Mouse (Mus musculus): ENCODE results near the gene Foxa3. TPM values are rescaled to one million over a fixed set of nuclear protein-coding genes. Genes with fewer than 3 reads are reported as not detected.

Foxa3 gene
- polyA plus RNA-seq, 1 experiment, result not detected

DNA sequence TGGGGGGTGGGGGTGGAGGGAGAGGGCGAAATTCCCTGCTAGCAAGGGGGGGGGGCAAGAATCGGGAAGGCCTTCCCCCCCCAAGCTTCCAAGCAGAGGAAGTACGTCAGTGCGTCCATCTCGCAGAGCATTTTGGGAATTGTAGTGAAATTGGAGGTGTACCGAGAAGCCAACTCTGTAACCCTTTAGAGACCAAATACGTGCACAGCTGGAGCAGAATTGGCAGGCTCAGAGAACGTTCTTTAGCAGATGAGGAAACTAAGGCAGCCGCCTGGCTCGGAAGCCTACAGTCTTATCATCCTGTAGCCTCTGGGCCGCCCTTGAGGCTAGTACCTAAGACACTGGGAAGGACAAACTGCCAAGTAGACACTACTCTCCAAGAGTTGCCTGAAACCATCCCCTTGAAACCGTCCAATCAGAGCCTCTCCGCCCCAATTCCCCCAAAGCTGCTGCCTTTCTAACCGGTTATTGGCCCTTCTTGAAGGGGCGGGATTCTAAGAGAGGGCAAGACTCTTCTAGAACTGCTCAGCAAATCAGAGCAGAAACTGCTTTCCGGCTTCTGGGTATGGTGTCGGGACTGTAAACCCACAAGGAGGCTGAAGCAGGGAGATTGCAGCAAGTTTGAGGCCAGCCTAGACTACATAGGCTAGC, 20.4 kb downstream of the Foxa3 start:
- Histone ChIP-seq H3K4me3 (ENCODE audit: insufficient read depth, low read length) (peak overlapping the region; percentile 55), H3K27ac (ENCODE audit: insufficient read depth, low read depth, low read length) (peak overlapping the region; percentile 61), H3K4me1 (ENCODE audit: control insufficient read depth, insufficient read depth, low read length) (peaks cover 10% of the 10 kb centered on the region)
- no peak for TF ChIP-seq CTCF (IDR thresholded peaks at IDR 0.05; ENCODE audit: low read depth, low read length)
- TF ChIP-seq POLR2A (IDR thresholded peaks at IDR 0.05; ENCODE audit: borderline replicate concordance, low read depth, low read length), result no peak

DNA sequence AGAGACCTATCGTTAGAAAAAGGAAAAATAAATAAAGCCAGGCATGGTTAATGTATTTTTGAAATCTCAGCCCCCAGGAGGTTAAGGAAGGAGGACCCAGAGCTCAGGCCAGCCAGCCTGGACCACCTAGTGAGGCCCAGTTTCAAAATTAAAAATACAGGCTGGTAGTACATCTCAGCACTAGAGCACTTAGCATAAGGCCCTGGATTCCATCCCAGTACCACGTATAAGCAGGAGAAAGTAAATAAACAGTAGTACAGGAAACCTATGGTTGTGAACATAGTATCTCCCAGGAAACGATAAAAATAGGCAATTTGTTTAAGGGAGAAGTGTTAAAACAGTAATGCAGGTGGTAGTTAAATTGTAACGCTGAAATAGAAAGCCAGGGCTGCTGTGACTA, 21.2 kb downstream of the Foxa3 start:
- Histone ChIP-seq H3K4me1 (ENCODE audit: control insufficient read depth, insufficient read depth, low read length) (peaks cover 10% of the 10 kb centered on the region), H3K4me3 (ENCODE audit: insufficient read depth, low read length) (peak overlapping the region; percentile 55), H3K27ac (ENCODE audit: insufficient read depth, low read depth, low read length) (peak overlapping the region; percentile 59; the same call in 1 of the 2 replicates)
- TF ChIP-seq POLR2A (IDR thresholded peaks at IDR 0.05; ENCODE audit: borderline replicate concordance, low read depth, low read length) (no peak), CTCF (IDR thresholded peaks at IDR 0.05; ENCODE audit: low read depth, low read length) (no peak)

DNA sequence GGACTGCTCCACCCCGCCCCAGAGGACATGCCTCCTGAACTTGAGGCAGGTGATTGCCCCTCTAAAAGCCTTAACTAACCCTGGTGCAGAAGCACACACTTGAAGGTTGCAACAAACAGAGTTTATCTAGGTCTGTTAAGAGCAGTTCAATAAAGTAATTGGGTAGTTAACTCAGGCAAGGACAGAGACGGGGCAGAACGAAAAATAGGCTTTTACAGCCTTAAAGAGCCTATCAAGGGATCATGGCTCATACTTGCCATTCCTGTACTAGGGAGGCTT, 21.6 kb downstream of the Foxa3 start:
- H3K4me3 ChIP-seq (ENCODE audit: insufficient read depth, low read length), result peak overlapping the region; percentile 65
- TF ChIP-seq CTCF (IDR thresholded peaks at IDR 0.05; ENCODE audit: low read depth, low read length) (no peak), POLR2A (IDR thresholded peaks at IDR 0.05; ENCODE audit: borderline replicate concordance, low read depth, low read length) (no peak)
- H3K4me1 ChIP-seq (ENCODE audit: control insufficient read depth, insufficient read depth, low read length), result peaks cover 10% of the 10 kb centered on the region
- H3K27ac ChIP-seq (ENCODE audit: insufficient read depth, low read depth, low read length), result peak overlapping the region; percentile 59

DNA sequence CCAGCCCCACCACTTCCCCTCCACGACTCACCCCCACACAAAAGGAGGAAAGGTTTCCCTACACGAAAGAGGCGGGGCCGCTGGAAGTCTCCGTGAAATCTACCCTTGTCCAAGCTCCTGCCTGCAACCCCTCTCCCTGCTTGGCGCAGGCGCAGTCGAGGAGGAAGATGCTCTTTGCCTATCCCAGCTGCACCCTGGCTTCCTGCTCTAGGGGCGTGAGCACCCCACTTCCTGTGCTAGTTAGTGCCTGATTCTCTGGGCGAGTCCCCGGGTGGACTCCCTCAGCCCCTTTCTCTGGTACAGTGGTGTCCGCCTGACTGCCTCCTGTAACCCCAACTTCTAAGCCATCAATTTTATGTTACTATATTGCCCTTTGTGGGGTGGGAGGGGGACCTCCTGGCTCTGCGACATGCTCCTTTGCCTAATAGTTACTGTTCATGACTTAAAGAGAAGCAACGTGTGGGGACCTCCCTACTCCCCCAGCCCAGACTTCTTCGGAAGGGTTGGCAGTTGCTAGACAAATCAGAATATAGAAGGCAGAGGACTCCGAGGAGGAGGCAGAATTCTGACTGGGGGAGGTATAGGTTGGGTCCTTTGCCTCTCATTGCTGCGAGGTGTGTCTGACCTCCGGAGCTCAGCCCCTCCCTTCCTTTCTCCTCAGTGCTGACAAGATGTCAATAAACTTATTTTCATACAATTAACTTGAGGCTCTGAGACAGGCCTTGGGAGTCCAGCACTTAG, 22.1 kb downstream of the Foxa3 start:
- Histone ChIP-seq H3K4me1 (ENCODE audit: control insufficient read depth, insufficient read depth, low read length) (peaks cover 10% of the 10 kb centered on the region), H3K27ac (ENCODE audit: insufficient read depth, low read depth, low read length) (peak overlapping the region; percentile 59), H3K4me3 (ENCODE audit: insufficient read depth, low read length) (peak overlapping the region; percentile 65)
- TF ChIP-seq CTCF (IDR thresholded peaks at IDR 0.05; ENCODE audit: low read depth, low read length) (no peak), POLR2A (IDR thresholded peaks at IDR 0.05; ENCODE audit: borderline replicate concordance, low read depth, low read length) (no peak)

DNA sequence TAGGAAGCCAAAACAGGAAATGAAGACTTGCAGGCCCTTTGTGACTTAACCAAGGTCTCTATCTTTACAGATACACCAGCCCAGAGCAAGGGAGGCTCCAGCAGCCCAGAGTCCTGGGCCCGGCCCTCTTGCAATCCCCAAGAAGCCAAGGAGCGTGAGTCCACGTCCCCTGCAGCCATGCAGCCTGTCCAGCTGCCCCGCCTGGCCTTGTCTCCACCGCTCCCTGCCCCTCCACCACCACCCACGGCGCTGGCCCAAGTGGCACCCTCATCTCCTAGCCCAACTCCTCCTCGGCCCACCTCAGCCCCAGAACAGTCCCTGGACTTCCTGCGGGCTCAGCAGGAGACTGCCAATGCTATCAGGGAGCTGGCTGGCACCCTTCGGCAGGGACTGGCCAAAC, 22.9 kb downstream of the Foxa3 start:
- H3K4me1 ChIP-seq (ENCODE audit: control insufficient read depth, insufficient read depth, low read length), result peaks cover 10% of the 10 kb centered on the region
- H3K4me3 ChIP-seq (ENCODE audit: insufficient read depth, low read length), result peak overlapping the region; percentile 65
- TF ChIP-seq CTCF (IDR thresholded peaks at IDR 0.05; ENCODE audit: low read depth, low read length) (no peak), POLR2A (IDR thresholded peaks at IDR 0.05; ENCODE audit: borderline replicate concordance, low read depth, low read length) (no peak)
- H3K27ac ChIP-seq (ENCODE audit: insufficient read depth, low read depth, low read length), result peak overlapping the region; percentile 28

DNA sequence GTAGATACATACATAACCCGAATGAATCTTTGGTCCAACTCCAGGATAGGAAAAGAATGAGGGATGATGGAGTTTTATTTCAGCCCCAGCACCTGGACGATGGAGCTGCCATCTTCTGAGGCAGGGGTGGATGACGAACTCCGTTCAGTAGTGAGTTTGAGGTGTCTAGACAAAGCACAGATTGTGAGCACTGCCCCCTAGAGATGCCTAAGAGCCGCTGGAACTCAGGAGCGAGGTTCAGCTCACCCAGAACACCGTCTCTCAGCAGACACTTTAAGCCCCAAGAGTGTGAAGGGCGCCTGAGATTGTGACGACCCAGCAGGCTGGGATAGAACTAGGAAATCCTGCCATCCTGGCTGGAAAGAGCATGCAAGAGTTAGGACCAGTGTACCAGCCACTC, 24.5 kb downstream of the Foxa3 start:
- peaks cover 7% of the 10 kb centered on the region for H3K4me1 ChIP-seq (ENCODE audit: control insufficient read depth, insufficient read depth, low read length)
- TF ChIP-seq CTCF (IDR thresholded peaks at IDR 0.05; ENCODE audit: low read depth, low read length) (no peak), POLR2A (IDR thresholded peaks at IDR 0.05; ENCODE audit: borderline replicate concordance, low read depth, low read length) (no peak)
- H3K4me3 ChIP-seq (ENCODE audit: insufficient read depth, low read length), result no peak overlapping the region
- no peak overlapping the region for H3K27ac ChIP-seq (ENCODE audit: insufficient read depth, low read depth, low read length)

DNA sequence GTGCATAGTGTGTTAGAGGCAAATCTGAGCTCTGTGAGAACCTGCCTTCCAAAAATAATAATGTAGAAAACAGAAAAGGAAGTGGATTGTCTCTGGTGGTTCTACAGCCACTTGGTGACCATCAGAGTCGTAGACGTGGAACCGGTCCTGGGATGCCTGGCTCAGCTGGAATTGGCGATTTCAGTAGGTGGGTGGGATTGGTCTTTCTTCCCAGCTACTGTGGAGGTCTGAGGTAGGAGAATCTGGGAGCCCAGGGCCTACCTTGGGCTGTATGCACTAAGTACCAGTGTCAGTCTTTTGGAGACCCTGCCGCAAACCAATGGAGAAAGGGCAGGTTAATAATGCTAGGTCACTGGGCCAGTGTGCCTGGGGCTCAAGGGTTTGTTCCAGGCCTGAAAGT, 30.3 kb downstream of the Foxa3 start:
- Histone ChIP-seq H3K27ac (ENCODE audit: insufficient read depth, low read depth, low read length) (no peak overlapping the region), H3K4me1 (ENCODE audit: control insufficient read depth, insufficient read depth, low read length) (peaks cover 7% of the 10 kb centered on the region; the same call in 1 of the 2 replicates), H3K4me3 (ENCODE audit: insufficient read depth, low read length) (no peak overlapping the region)
- no peak for TF ChIP-seq CTCF (IDR thresholded peaks at IDR 0.05; ENCODE audit: low read depth, low read length)
- TF ChIP-seq POLR2A (IDR thresholded peaks at IDR 0.05; ENCODE audit: borderline replicate concordance, low read depth, low read length), result no peak

DNA sequence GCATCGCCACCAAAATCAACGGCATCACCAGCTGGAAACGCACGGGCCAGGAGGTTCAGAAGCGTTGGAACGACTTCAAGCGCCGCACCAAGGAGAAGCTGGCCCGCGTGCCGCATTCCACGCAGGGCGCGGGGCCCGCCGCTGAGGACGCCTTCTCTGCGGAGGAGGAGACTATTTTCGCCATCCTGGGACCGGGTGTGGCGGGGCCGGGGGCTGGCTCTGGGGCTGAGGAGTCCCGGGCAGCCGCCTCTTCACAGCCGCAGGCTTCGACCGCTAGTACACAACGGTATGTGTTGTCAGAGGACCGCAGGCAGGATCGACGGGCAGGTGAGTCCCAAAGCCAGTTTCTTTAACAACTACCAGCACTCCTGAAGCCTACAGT, 31.1 kb downstream of the Foxa3 start:
- TF ChIP-seq CTCF (IDR thresholded peaks at IDR 0.05; ENCODE audit: low read depth, low read length) (no peak), POLR2A (IDR thresholded peaks at IDR 0.05; ENCODE audit: borderline replicate concordance, low read depth, low read length) (no peak)
- Histone ChIP-seq H3K4me3 (ENCODE audit: insufficient read depth, low read length) (peak overlapping the region; percentile 48), H3K4me1 (ENCODE audit: control insufficient read depth, insufficient read depth, low read length) (peaks cover 7% of the 10 kb centered on the region; the same call in 1 of the 2 replicates), H3K27ac (ENCODE audit: insufficient read depth, low read depth, low read length) (no peak overlapping the region)

DNA sequence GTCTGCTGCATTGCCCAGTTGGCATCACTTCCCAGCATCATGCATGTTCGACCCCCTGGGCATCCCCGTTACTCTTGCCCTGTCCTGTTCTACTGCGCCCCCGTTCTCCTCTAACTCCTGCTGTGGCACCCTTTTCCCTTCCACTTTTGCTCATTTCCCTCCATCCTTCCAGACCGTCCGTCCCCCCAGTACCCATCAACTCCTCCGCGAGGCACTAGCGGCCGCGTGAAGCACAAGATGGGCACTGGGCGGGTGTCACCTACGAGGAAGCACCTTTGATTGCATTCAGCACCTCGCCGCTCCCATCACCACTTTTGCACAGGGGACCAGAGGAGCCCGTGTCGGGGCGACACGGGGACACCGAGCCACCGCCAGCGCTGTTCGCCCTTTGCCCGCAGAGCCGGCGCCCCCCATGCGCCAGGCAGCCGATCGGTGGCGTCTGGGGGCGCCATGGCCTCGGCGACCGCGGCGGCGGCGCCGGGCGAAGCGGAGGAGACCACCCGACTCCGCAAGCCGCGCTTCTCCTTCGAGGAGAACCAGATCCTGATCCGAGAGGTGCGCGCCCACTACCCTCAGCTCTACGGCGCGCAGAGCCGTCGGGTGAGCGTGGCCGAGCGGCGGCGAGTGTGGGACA, 31.6 kb downstream of the Foxa3 start:
- Histone ChIP-seq H3K4me3 (ENCODE audit: insufficient read depth, low read length) (peak overlapping the region; percentile 48), H3K4me1 (ENCODE audit: control insufficient read depth, insufficient read depth, low read length) (peaks cover 7% of the 10 kb centered on the region; the same call in 1 of the 2 replicates), H3K27ac (ENCODE audit: insufficient read depth, low read depth, low read length) (no peak overlapping the region)
- TF ChIP-seq CTCF (IDR thresholded peaks at IDR 0.05; ENCODE audit: low read depth, low read length) (no peak), POLR2A (IDR thresholded peaks at IDR 0.05; ENCODE audit: borderline replicate concordance, low read depth, low read length) (no peak)
